Comparison of ENCODE assay signal across 27 mouse cellular contexts in genomic region chr13:95320451-95320850, GRCm38 (mm10). TPM values are rescaled to one million over a fixed set of nuclear protein-coding genes. Genes with fewer than 3 reads are reported as not detected.
DNase-seq lines count a peak whose midpoint lies in the region; ATAC-seq lines count a peak whose summit lies in the region.
"Had no signal": no experiment of that assay in that cellular context is flagged by ENCODE, and none has a peak within 500 bp of the region (broad histone marks: within the 10 kb centered on the region; RNA-seq: fewer than 3 reads in every experiment).

No protein-coding gene starts in this region.

- peak; percentile 47 for DNase-seq in A20 (ENCODE audit: low read depth, low spot score)
- DNase-seq in kidney, adult 8-10 months: peak; percentile 61 to 75
- DNase-seq in kidney, postnatal 14 days: peak; percentile 62
- no peak for DNase-seq in urinary bladder, postnatal 4 days (ENCODE audit: low spot score in 2 of 2)
- DNase-seq in cerebellum, adult 8-10 months: no peak
- no peak for DNase-seq in layer of hippocampus, adult 9-11 months
- DNase-seq: adrenal gland, adult 8-10 months; cerebellum, adult 18-20 months; cerebellum, postnatal 36 days; embryo, embryonic 11 days; layer of hippocampus, postnatal 36 days; lung, adult 18-20 months; lung, postnatal 10 days; right cerebral cortex, postnatal 25 days; thymus, adult 18-20 months; thymus, postnatal 36 days had no signal

- WGBS in embryonic facial prominence, embryonic 13.5 days: 19% methylated on average over 4 of the region's 4 CpGs

- H3K9ac ChIP-seq in embryonic facial prominence, embryonic 13.5 days: no peak overlapping the region
- H3K9ac ChIP-seq: forebrain, embryonic 12.5 days; limb, embryonic 13.5 days; liver, embryonic 12.5 days; midbrain, embryonic 12.5 days had no signal

- H3K27ac ChIP-seq in embryonic facial prominence, embryonic 13.5 days: peak overlapping the region; percentile 14; the same call in 1 of the 2 replicates
- H3K27ac ChIP-seq: forebrain, embryonic 12.5 days; heart, embryonic 10.5 days; hindbrain, embryonic 10.5 days; layer of hippocampus, adult 2 months; limb, embryonic 13.5 days; liver, embryonic 12.5 days; midbrain, embryonic 12.5 days had no signal

- no peak overlapping the region for H3K4me3 ChIP-seq in embryonic facial prominence, embryonic 13.5 days
- H3K4me3 ChIP-seq: forebrain, embryonic 12.5 days; heart, embryonic 10.5 days; hindbrain, embryonic 10.5 days; layer of hippocampus, adult 2 months; limb, embryonic 13.5 days; liver, embryonic 12.5 days; midbrain, embryonic 12.5 days had no signal

- no peaks in the 10 kb centered on the region for H3K9me3 ChIP-seq in embryonic facial prominence, embryonic 13.5 days
- H3K9me3 ChIP-seq: forebrain, embryonic 12.5 days; heart, embryonic 10.5 days; hindbrain, embryonic 10.5 days; limb, embryonic 13.5 days; liver, embryonic 12.5 days; midbrain, embryonic 12.5 days had no signal

- ATAC-seq in embryonic facial prominence, embryonic 13.5 days (ENCODE audit: insufficient number of reproducible peaks, insufficient read depth, low FRiP score, low TSS enrichment, low read depth): no peak
- ATAC-seq: activated CD4-positive, CD25-positive, alpha-beta regulatory T cell, adult 4 months; hindbrain, embryonic 16.5 days; intestine, postnatal 0 days; liver, embryonic 12.5 days had no signal

- no peak overlapping the region for H3K4me2 ChIP-seq in embryonic facial prominence, embryonic 13.5 days
- H3K4me2 ChIP-seq: forebrain, embryonic 12.5 days; limb, embryonic 13.5 days; liver, embryonic 12.5 days; midbrain, embryonic 12.5 days had no signal

- H3K4me1 ChIP-seq in embryonic facial prominence, embryonic 13.5 days: peaks cover 17% of the 10 kb centered on the region
- H3K4me1 ChIP-seq: forebrain, embryonic 12.5 days; heart, embryonic 10.5 days had no signal

- no peaks in the 10 kb centered on the region for H3K27me3 ChIP-seq in embryonic facial prominence, embryonic 13.5 days
- H3K27me3 ChIP-seq: limb, embryonic 13.5 days; midbrain, embryonic 12.5 days had no signal

- no peaks in the 10 kb centered on the region for H3K36me3 ChIP-seq in embryonic facial prominence, embryonic 13.5 days
- H3K36me3 ChIP-seq: forebrain, embryonic 12.5 days; heart, embryonic 10.5 days; hindbrain, embryonic 10.5 days; limb, embryonic 13.5 days; liver, embryonic 12.5 days; midbrain, embryonic 12.5 days had no signal

RNA-seq across cellular contexts. Expression of gene Zbed3, which starts 3.0 kb away (rescaled TPM):
- 75.1 and 84.9 TPM in 2 replicates for polyA plus RNA-seq in embryonic facial prominence, embryonic 13.5 days (2015; fragmentation: Nextera tagmentation; extraction: Ambion mirVana)

RNA-seq across cellular contexts. Expression of gene Aggf1, which starts 54.7 kb away (rescaled TPM):
- polyA plus RNA-seq in embryonic facial prominence, embryonic 13.5 days (2015; fragmentation: Nextera tagmentation; extraction: Ambion mirVana): 37.2 and 38.8 TPM in 2 replicates

Comparison
In these comparisons a context has a peak if more than half of its experiments do, and no peak if none do; other contexts are left out.
1. DNase-seq: peak in A20 (single experiment), kidney, adult 8-10 months (2 of 2) and kidney, postnatal 14 days (single experiment); none in urinary bladder, postnatal 4 days (0 of 2), cerebellum, adult 8-10 months (single experiment) and layer of hippocampus, adult 9-11 months (single experiment).